Mouse (Mus musculus) lung, embryonic 14.5 days (tissue): ENCODE results near the gene Aqp9. TPM values are rescaled to one million over a fixed set of nuclear protein-coding genes. Genes with fewer than 3 reads are reported as not detected.

ENCODE experiments used
- ATAC-seq: fragments of 200-750 bp; cut with Nextera tagmentation; 2 replicates; pipeline ENCODE4 v1.8.0; 2017; ENCODE audit warnings: mild to moderate bottlenecking, moderate TSS enrichment, moderate library complexity; ENCODE audit not compliant: insufficient read depth
- DNase-seq: peaks from one replicate; pipeline ENCODE4 v3.0.0-alpha.2; 2015
- H3K27ac ChIP-seq: fragments of 300-500 bp; sonication (generic); 2 replicates; pipeline ENCODE4 v1.5.1; 2014; ENCODE audit warnings: low read depth, mild to moderate bottlenecking, moderate library complexity
- H3K27me3 ChIP-seq: fragments of 300-500 bp; sonication (generic); 2 replicates; pipeline ENCODE4 v1.6.1; 2014; ENCODE audit warnings: low read length, control low read depth; ENCODE audit not compliant: insufficient read depth
- H3K36me3 ChIP-seq: fragments of 300-500 bp; sonication (generic); 2 replicates; pipeline ENCODE4 v1.6.1; 2014; ENCODE audit warnings: control low read depth; ENCODE audit not compliant: insufficient read depth
- H3K4me1 ChIP-seq: fragments of 300-500 bp; sonication (generic); 2 replicates; pipeline ENCODE4 v1.6.1; 2014; ENCODE audit warnings: antibody characterized with exemption, control low read depth; ENCODE audit not compliant: insufficient read depth
- H3K4me2 ChIP-seq: fragments of 300-500 bp; sonication (generic); 2 replicates; pipeline ENCODE4 v1.6.1; 2014; ENCODE audit warnings: mild to moderate bottlenecking
- H3K4me3 ChIP-seq: fragments of 300-500 bp; sonication (generic); 2 replicates; pipeline ENCODE4 v1.5.1; 2014; ENCODE audit warnings: low read depth, low read length
- H3K9ac ChIP-seq: fragments of 300-500 bp; sonication (generic); 2 replicates; pipeline ENCODE4 v1.6.1; 2014
- H3K9me3 ChIP-seq: fragments of 300-500 bp; sonication (generic); 2 replicates; pipeline ENCODE4 v1.6.1; 2016; ENCODE audit warnings: low read depth, low read length, control low read depth
- CTCF ChIP-seq: IDR thresholded peaks from 2 replicates; pipeline ENCODE4 v1.5.1; 2016; ENCODE audit warnings: antibody characterized with exemption, low read depth
- WGBS: fragments of 180-500 bp; shearing (Covaris S2); extraction: QIAGEN DNeasy Blood & Tissue Kit; methylation state at CpG from one replicate; pipeline ENCODE4 v1.1.7; 2014; 5-methylcytosine and 5-hydroxymethylcytosine counted together
- polyA plus RNA-seq: library from polyadenylated mRNA; unstranded; fragments of >200 nt; fragmentation: Nextera tagmentation; extraction: Ambion mirVana; gene quantifications from 2 replicates; pipeline ENCODE4 v1.2.1, GENCODE M21; 2014

Aqp9 gene
- polyA plus RNA-seq, 1 experiment from 2014 or later, result 0.42 TPM

DNA sequence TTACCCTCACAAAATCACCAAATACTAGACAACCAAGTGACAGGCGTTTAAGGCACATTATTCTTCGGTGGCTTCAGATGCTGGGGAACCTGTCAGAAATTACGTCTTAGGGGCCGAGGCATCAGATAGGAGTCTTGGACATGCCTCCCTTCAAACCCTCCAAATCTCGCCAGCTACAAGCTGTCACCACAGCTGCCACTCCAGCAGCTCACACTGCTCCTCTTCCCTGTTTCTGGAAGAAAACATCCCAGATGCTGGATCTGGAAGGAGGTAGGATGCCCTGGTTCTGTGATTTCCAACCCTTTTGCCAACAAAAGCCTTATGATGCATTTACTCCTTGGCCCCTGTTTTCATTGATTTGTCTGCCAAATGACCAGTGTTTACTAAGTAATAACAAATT, 101.3 kb downstream of the Aqp9 start:
- DNase-seq, result no peak
- ATAC-seq, result no peak
- WGBS, result 69% methylated on average over 5 of the region's 5 CpGs

GRCm38 (mm10) chr9:71066491-71066890, 102.0 kb downstream of the Aqp9 start:
- H3K4me2 ChIP-seq, result no peak overlapping the region

More for the DNA sequence above, 101.3 kb downstream of the Aqp9 start:
- no peaks in the 10 kb centered on the region for H3K4me1 ChIP-seq
- H3K4me2 ChIP-seq, result no peak overlapping the region
- H3K4me3 ChIP-seq, result no peak overlapping the region
- no peak overlapping the region for H3K27ac ChIP-seq
- no peaks in the 10 kb centered on the region for H3K9me3 ChIP-seq
- H3K9ac ChIP-seq, result no peak overlapping the region
- no peaks in the 10 kb centered on the region for H3K36me3 ChIP-seq
- TF ChIP-seq CTCF, result no peak
- H3K27me3 ChIP-seq, result no peaks in the 10 kb centered on the region

DNA sequence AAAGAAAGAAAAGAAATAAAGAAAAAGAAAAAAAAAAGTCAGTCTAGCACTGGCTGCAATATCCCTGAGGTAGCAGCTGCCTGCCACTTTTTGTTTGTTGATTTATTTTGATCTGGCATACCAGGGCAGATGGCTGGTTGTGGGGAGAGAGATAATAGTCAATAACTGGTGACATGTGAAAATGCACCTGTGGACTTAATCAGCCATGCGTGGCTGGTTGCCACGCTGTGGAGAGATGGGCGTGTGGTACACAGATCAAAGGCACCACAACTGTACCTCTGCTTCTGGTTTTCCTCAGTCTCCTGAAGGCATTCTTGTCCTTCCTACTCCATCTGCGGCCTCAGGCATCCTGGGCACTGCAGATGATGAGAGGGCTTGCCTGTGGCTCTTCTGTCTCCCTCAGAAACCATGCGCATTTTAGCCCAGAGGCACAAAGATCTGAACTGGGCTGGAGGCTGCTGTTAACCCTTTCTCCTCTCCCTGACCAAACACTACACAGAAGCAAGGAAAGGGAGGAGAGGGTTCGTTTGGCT, 103.1 kb downstream of the Aqp9 start:
- Histone ChIP-seq H3K27ac (no peak overlapping the region), H3K27me3 (no peaks in the 10 kb centered on the region), H3K9ac (no peak overlapping the region), H3K4me1 (no peaks in the 10 kb centered on the region), H3K36me3 (no peaks in the 10 kb centered on the region), H3K9me3 (no peaks in the 10 kb centered on the region), H3K4me3 (no peak overlapping the region), H3K4me2 (no peak overlapping the region)
- DNase-seq (no peak), ATAC-seq (no peak)
- 66% methylated on average over 6 of the region's 6 CpGs for WGBS
- TF ChIP-seq CTCF, result no peak

More at GRCm38 (mm10) chr9:71066491-71066890, 102.0 kb downstream of the Aqp9 start:
- no peaks in the 10 kb centered on the region for H3K4me1 ChIP-seq
- WGBS, result 55% methylated on average over 7 of the region's 7 CpGs
- H3K9ac ChIP-seq, result no peak overlapping the region
- ATAC-seq (no peak), DNase-seq (no peak)
- no peak overlapping the region for H3K4me3 ChIP-seq
- TF ChIP-seq CTCF, result no peak
- H3K36me3 ChIP-seq, result no peaks in the 10 kb centered on the region
- no peaks in the 10 kb centered on the region for H3K27me3 ChIP-seq
- no peaks in the 10 kb centered on the region for H3K9me3 ChIP-seq
- H3K27ac ChIP-seq, result no peak overlapping the region

DNA sequence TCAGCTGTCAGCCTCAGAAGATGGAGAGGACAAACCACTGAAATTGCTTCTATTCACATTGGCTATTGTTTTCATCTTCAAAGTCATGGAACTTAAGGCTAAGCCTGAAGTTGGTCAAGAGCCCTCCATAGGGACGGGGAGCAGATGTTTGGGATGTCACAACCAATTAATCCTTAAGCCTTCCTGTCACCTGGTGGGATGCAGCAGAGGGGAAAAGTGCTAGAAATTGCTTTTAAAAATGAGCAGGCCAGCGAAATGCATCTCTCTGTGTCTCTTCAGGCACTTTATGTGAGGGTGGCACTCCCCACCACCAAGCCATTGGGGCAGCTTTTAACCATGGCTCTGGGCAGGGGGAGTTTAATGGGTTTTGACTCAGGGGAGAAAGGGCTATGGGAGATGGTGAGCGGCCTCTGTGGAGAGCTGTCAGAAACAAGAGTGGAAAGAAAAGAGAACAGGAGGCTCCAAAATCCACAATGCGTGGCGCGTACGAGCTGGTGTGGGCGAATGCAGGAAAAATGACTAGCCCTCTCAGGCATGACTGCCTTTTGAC, 104.1 kb downstream of the Aqp9 start:
- Histone ChIP-seq H3K4me3 (no peak overlapping the region), H3K4me1 (no peaks in the 10 kb centered on the region), H3K9ac (no peak overlapping the region), H3K4me2 (no peak overlapping the region), H3K9me3 (no peaks in the 10 kb centered on the region), H3K36me3 (no peaks in the 10 kb centered on the region), H3K27ac (no peak overlapping the region), H3K27me3 (no peaks in the 10 kb centered on the region)
- no peak for TF ChIP-seq CTCF
- 80% methylated on average over 8 of the region's 8 CpGs for WGBS
- DNase-seq (no peak), ATAC-seq (no peak)

DNA sequence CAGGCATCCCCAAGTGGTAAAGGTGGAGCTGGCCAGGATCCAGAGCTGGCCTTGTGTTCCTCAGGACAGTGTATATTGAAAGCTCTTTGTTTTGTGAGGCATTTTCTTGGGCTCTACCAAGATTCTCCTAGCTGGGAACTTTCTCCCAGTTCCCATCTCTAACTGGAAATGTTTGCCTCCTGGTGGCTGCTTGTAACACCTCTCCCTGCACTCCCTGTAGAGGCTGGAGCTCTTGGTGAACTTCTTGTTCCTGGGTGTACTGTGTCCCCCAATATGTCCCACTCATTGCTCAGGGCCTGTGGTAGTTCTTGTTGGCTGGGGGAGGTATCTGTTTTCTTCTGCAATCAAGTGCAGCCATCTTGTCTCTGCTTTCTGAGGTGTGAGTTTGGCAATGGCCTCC, 104.9 kb downstream of the Aqp9 start:
- Histone ChIP-seq H3K27ac (no peak overlapping the region), H3K4me2 (no peak overlapping the region), H3K4me3 (no peak overlapping the region), H3K27me3 (no peaks in the 10 kb centered on the region), H3K36me3 (no peaks in the 10 kb centered on the region), H3K9ac (no peak overlapping the region), H3K9me3 (no peaks in the 10 kb centered on the region), H3K4me1 (no peaks in the 10 kb centered on the region)
- no peak for ATAC-seq
- peak; percentile 30; the same call in 1 of the 2 replicates for TF ChIP-seq CTCF
- DNase-seq, result no peak

GRCm38 (mm10) chr9:71062976-71063375, 105.5 kb downstream of the Aqp9 start:
- no peaks in the 10 kb centered on the region for H3K27me3 ChIP-seq
- H3K4me3 ChIP-seq, result no peak overlapping the region
- no peak overlapping the region for H3K9ac ChIP-seq
- DNase-seq, result no peak
- H3K9me3 ChIP-seq, result no peaks in the 10 kb centered on the region
- 51% methylated on average over 4 of the region's 4 CpGs for WGBS
- H3K4me1 ChIP-seq, result no peaks in the 10 kb centered on the region
- ATAC-seq, result no peak
- no peaks in the 10 kb centered on the region for H3K36me3 ChIP-seq
- H3K27ac ChIP-seq, result no peak overlapping the region
- H3K4me2 ChIP-seq, result no peak overlapping the region
- TF ChIP-seq CTCF, result no peak

GRCm38 (mm10) chr9:71062301-71062700, 106.2 kb downstream of the Aqp9 start:
- TF ChIP-seq CTCF, result no peak
- DNase-seq, result no peak
- ATAC-seq, result no peak

More at GRCm38 (mm10) chr9:71062301-71062700, 106.2 kb downstream of the Aqp9 start:
- H3K9me3 ChIP-seq, result no peaks in the 10 kb centered on the region
- H3K4me1 ChIP-seq, result no peaks in the 10 kb centered on the region
- no peak overlapping the region for H3K9ac ChIP-seq
- H3K36me3 ChIP-seq, result no peaks in the 10 kb centered on the region
- H3K27ac ChIP-seq, result no peak overlapping the region
- no peak overlapping the region for H3K4me2 ChIP-seq
- no peaks in the 10 kb centered on the region for H3K27me3 ChIP-seq
- H3K4me3 ChIP-seq, result no peak overlapping the region

Other genes with a start within 250 kb of the Aqp9 start
- 0.11 and 0.22 TPM in 2 replicates for gene Lipc, start 216.5 kb downstream of the Aqp9 start, polyA plus RNA-seq
- gene Aldh1a2, start 47.1 kb upstream of the Aqp9 start, polyA plus RNA-seq, result 41.7 and 47.9 TPM in 2 replicates